Mouse (Mus musculus) kidney, postnatal 0 days (tissue): ENCODE data around the gene Ssna1. TPM values are rescaled to one million over a fixed set of nuclear protein-coding genes. Genes with fewer than 3 reads are reported as not detected.
"Not testable (repeated sequence)": the region's sequence is repeated elsewhere in the genome, so short reads cannot be mapped to it uniquely, and the experiment has no call there.

ENCODE experiments used
- ATAC-seq: fragments of 200-750 bp; cut with Nextera tagmentation; replicated peaks from 2 replicates; pipeline ENCODE4 v1.8.0; 2017; ENCODE audit warnings: low read depth, moderate number of reproducible peaks, moderate TSS enrichment, moderate library complexity; ENCODE audit not compliant: low FRiP score
- DNase-seq: peaks from one replicate; pipeline ENCODE4 v3.0.0-alpha.2; 2016; ENCODE audit warnings: low spot score
- H3K27ac ChIP-seq: fragments of 300-500 bp; sonication (generic); 2 replicates; pipeline ENCODE4 v1.5.1; 2014; ENCODE audit warnings: mild to moderate bottlenecking
- H3K27me3 ChIP-seq: fragments of 300-500 bp; sonication (generic); 2 replicates; pipeline ENCODE4 v1.6.1; 2014; ENCODE audit warnings: low read length, mixed read lengths; ENCODE audit not compliant: insufficient read depth
- H3K36me3 ChIP-seq: fragments of 300-500 bp; sonication (generic); 2 replicates; pipeline ENCODE4 v1.6.1; 2014; ENCODE audit warnings: low read length, mixed read lengths; ENCODE audit not compliant: insufficient read depth
- H3K4me1 ChIP-seq: fragments of 300-500 bp; sonication (generic); replicated peaks from 2 replicates; pipeline ENCODE4 v1.6.1; 2014; ENCODE audit warnings: antibody characterized with exemption, low read length, mixed read lengths; ENCODE audit not compliant: insufficient read depth
- H3K4me2 ChIP-seq: fragments of 300-500 bp; sonication (generic); 2 replicates; pipeline ENCODE4 v1.6.1; 2014; ENCODE audit warnings: mild to moderate bottlenecking, low read length, moderate library complexity, mixed read lengths
- H3K4me3 ChIP-seq: fragments of 300-500 bp; sonication (generic); replicated peaks from 2 replicates; pipeline ENCODE4 v1.5.1; 2014; ENCODE audit warnings: low read depth, low read length
- H3K9ac ChIP-seq: fragments of 300-500 bp; sonication (generic); 2 replicates; pipeline ENCODE4 v1.6.1; 2014; ENCODE audit warnings: low read depth, low read length
- H3K9me3 ChIP-seq: fragments of 300-500 bp; sonication (generic); replicated peaks from 2 replicates; pipeline ENCODE4 v1.6.1; 2016; ENCODE audit warnings: low read length, inconsistent platforms, mixed read lengths
- CTCF ChIP-seq: IDR thresholded peaks from 2 replicates; pipeline ENCODE4 v1.5.1; 2016; ENCODE audit warnings: antibody characterized with exemption, low read depth, mild to moderate bottlenecking, moderate library complexity
- WGBS: fragments of 180-500 bp; shearing (Covaris S2); extraction: QIAGEN DNeasy Blood & Tissue Kit; methylation state at CpG from one replicate; pipeline ENCODE4 v1.1.7; 2014; 5-methylcytosine and 5-hydroxymethylcytosine counted together
- polyA plus RNA-seq: library from polyadenylated mRNA; unstranded; fragments of >200 nt; fragmentation: Nextera tagmentation; extraction: Ambion mirVana; gene quantifications from 2 replicates; pipeline ENCODE4 v1.2.1, GENCODE M21; 2015

The Ssna1 gene
- polyA plus RNA-seq, 1 experiment from 2014 or later: 172 TPM

DNA sequence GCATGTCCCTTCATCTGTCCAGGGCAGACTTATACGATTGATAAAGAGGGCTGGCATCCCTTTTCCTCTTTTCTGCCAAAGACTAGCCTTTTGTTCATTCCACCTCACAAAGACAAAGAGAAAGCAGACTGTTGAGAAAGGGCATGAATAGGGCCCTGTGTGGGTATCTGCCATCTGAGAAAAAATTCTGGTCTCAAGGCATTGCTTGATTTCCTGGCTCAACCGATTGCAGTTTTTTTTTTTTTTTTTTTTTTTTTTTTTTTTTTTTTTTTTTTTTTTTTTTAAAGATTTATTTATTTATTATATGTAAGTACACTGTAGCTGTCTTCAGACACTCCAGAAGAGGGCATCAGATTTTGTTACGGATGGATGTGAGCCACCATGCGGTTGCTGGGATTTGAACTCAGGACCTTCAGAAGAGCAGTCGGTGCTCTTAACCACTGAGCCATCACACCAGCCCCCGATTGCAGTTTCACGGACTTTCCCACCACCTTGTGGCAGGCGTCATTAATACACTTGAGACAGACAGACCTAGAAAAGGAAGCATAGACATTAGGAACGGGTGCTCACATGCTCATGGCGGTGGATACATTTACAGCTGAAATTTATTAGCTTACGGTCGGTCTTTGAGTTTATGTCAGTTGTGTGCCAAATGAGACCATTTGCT is 15.7 kb downstream of the Ssna1 start:
- H3K4me2 ChIP-seq: peak overlapping the region; percentile 98
- H3K4me1 ChIP-seq, H3K36me3 ChIP-seq, H3K27ac ChIP-seq, H3K9me3 ChIP-seq, ATAC-seq, H3K27me3 ChIP-seq: not testable (repeated sequence)
- peak; percentile 62 for TF ChIP-seq CTCF
- H3K4me3 ChIP-seq: peak overlapping the region; percentile 99
- DNase-seq: peak; percentile 54
- 53% methylated on average over 11 of the region's 12 CpGs for WGBS
- H3K9ac ChIP-seq: peak overlapping the region; percentile 74; the same call in 1 of the 2 replicates

DNA sequence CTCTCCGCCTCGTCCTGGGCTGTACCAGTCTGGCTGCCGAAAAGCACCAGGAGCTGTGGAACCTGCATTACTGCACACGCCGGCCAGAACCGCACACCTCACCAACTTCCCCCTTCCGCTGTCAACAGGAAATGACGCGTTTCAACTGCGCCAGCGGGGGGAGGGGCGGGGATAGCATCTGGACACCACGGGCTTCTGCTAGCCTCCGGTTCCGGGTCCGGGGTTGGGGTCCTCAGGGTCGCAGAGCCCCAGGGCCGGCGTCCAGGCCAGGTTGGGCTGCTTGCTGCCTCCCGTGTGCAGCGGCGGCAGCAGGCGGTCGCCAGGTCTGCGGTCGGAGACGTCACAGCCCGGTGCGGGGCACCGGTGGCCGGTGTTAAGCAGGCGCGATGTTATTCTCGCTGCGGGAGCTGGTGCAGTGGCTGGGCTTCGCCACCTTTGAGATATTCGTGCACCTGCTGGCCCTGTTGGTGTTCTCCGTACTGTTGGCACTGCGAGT is 16.9 kb downstream of the Ssna1 start, which contains the start of gene Tmem203:
Gene Tmem203, plus strand, starts transcription at position 156 of the 496 bp plus-strand sequence.
- Histone ChIP-seq H3K4me3 (peak within 1 kb of the TSS; percentile 99), H3K27me3 (no peaks in the 10 kb centered on the region), H3K9me3 (no peaks in the 10 kb centered on the region), H3K27ac (peak within 1 kb of the TSS; percentile 89), H3K4me2 (peak within 1 kb of the TSS; percentile 98), H3K9ac (peak within 1 kb of the TSS; percentile 74), H3K4me1 (peaks cover 6% of the 10 kb centered on the region), H3K36me3 (peaks cover 14% of the 10 kb centered on the region; the same call in 1 of the 2 replicates)
- peak; percentile 94 for DNase-seq
- ATAC-seq: peak; percentile 90
- TF ChIP-seq CTCF: no peak
- WGBS: under 1% methylated on average over 39 of the region's 39 CpGs

DNA sequence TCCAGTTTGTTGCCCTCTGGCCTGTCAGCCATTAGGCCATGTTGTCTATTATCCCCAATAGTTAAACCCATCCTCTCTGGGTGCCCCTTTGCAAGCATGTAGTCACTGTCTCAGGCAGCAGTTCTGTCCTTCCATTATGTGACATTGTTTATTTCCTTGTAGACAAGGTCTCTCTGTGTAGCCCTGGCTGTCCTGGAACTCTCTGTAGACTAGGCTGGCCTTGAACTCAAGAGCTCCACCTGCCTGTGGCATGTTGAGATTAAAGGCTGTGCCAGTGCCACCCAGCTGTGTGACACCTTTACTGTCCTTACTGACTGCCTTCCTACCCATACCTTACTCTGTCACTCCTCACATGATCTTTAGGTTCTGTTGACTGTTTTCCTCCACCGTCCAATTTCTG is 19.9 kb downstream of the Ssna1 start:
- Histone ChIP-seq H3K27me3 (no peaks in the 10 kb centered on the region), H3K4me3 (no peak overlapping the region), H3K4me2 (no peak overlapping the region), H3K36me3 (peaks cover 26% of the 10 kb centered on the region), H3K4me1 (peaks cover 6% of the 10 kb centered on the region), H3K27ac (no peak overlapping the region), H3K9ac (no peak overlapping the region), H3K9me3 (no peaks in the 10 kb centered on the region)
- WGBS: 93% methylated on average over 1 of the region's 1 CpGs
- ATAC-seq: no peak
- no peak for DNase-seq
- TF ChIP-seq CTCF: peak; percentile 65

DNA sequence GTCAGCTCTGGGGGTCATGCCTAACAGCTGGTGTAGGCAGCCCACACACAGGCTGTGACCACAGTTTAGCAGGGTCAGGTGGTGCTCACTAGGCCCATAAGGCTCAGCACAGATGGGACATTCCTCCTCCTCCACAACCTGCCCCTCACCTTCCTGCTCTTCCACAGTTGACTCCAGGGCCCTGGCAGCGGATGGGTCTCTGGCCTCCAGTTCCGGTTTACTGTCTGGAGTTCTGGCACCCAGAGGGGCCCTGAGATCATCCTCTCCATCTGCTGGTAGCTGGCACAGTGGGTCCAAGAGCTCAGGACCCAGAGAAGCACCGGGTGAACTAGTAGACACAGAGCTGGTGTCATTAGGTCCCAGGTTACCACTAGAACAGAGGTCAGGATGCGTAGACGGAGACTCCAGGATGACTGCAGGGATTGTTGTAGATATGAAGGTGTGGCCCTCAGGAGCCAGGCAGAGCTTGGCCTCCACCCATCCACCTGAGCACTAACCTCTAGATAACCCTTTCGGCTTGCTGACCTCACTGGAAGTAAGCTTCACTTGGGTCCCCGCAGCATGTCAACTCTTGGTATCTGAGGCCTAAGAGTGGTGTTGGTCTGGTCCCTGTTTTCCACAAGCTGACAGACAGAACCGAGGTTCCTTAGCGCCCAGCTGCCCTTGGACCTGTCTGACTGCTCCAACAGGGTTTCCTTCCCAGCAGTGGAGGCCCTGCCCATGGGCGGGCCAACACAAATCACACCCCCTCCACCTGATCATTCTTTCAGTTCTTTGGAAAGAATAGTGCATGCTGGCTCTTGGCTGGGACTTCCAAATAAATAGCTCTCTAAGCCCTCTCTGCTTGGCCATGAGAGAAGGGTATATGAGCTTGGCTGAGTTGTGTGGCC is 25.8 kb downstream of the Ssna1 start, which contains the start of gene AL732309.1:
Gene AL732309.1, minus strand, starts transcription at position 681 of the 890 bp plus-strand sequence.
- Histone ChIP-seq H3K4me3 (no peak within 1 kb of the TSS), H3K9me3 (no peaks in the 10 kb centered on the region), H3K9ac (no peak within 1 kb of the TSS), H3K36me3 (peaks cover 23% of the 10 kb centered on the region), H3K4me2 (no peak within 1 kb of the TSS), H3K27ac (no peak within 1 kb of the TSS), H3K27me3 (no peaks in the 10 kb centered on the region), H3K4me1 (peaks cover 9% of the 10 kb centered on the region; the same call in 1 of the 2 replicates)
- TF ChIP-seq CTCF: no peak
- WGBS: 83% methylated on average over 10 of the region's 10 CpGs
- ATAC-seq (no peak), DNase-seq (no peak)

DNA sequence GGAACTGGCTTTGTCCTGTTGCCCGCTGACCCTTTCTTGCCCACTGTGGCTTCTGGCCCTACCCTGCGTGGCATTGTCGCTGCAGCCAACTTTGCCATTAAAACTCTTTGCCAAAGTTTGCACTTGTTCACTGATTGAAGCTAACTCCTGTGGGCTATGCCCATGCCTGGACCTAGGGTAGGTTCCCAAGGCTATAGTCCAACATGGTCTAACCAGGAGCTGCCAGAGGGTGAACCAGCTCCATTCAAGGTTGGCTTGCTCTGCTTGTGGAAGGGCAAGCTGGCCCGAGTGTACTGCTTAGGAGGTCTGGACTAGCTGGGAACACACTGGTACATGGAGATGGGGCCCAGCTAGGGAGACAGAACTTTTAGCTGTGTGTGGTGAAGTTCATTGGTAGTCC is 28.1 kb downstream of the Ssna1 start:
- peaks cover 20% of the 10 kb centered on the region for H3K4me1 ChIP-seq
- no peak overlapping the region for H3K4me3 ChIP-seq
- ATAC-seq: no peak
- TF ChIP-seq CTCF: no peak
- 90% methylated on average over 4 of the region's 4 CpGs for WGBS
- peaks cover 2% of the 10 kb centered on the region for H3K36me3 ChIP-seq
- no peak overlapping the region for H3K27ac ChIP-seq
- H3K9me3 ChIP-seq: no peaks in the 10 kb centered on the region
- no peak overlapping the region for H3K9ac ChIP-seq
- no peaks in the 10 kb centered on the region for H3K27me3 ChIP-seq
- DNase-seq: no peak
- H3K4me2 ChIP-seq: no peak overlapping the region

DNA sequence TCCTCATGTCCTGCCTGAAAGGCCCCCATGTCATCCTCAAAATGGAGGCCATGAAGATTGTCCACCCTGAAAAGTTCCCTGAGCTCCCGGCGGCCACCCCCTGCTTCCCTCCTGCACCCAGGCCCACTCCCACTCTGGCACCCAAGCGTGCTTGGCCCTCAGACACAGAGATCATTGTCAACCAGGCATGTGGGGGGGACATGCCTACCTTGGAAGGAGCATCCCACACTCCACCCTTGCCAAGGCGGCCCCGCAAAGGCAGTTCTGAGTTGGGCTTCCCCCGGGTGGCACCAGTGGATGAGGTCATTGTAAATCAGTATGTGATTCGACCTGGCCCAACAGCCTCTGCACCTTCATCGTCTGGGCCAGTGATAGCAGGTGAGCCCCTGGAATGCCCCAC is 28.9 kb downstream of the Ssna1 start:
- H3K9ac ChIP-seq: no peak overlapping the region
- ATAC-seq: no peak
- peak overlapping the region; percentile 92 for H3K4me2 ChIP-seq

More for the DNA sequence above, 28.9 kb downstream of the Ssna1 start:
- Histone ChIP-seq H3K27ac (no peak overlapping the region), H3K9me3 (no peaks in the 10 kb centered on the region), H3K4me3 (no peak overlapping the region), H3K27me3 (no peaks in the 10 kb centered on the region), H3K4me1 (peaks cover 20% of the 10 kb centered on the region), H3K36me3 (no peaks in the 10 kb centered on the region)
- DNase-seq: no peak
- no peak for TF ChIP-seq CTCF
- WGBS: 71% methylated on average over 8 of the region's 8 CpGs
